Mouse (Mus musculus) small intestine, adult 2 months (tissue): Measurements from ENCODE around the gene Ppm1b.

Source experiments
- CTCF ChIP-seq: fragments of 200-500 bp; IDR thresholded peaks from 2 replicates; pipeline ENCODE4 v1.5.1; 2012; ENCODE audit warnings: low read depth, mild to moderate bottlenecking, control low read depth, inconsistent platforms, low read length, moderate library complexity, mixed read lengths; ENCODE audit not compliant: insufficient replicate concordance, insufficient read length; ENCODE audit errors: extremely low read depth
- POLR2A ChIP-seq: fragments of 200-500 bp; IDR thresholded peaks from 2 replicates; pipeline ENCODE4 v1.6.1; 2012; ENCODE audit warnings: low read depth, mild to moderate bottlenecking, control low read depth, inconsistent platforms, low read length, moderate library complexity

DNA sequence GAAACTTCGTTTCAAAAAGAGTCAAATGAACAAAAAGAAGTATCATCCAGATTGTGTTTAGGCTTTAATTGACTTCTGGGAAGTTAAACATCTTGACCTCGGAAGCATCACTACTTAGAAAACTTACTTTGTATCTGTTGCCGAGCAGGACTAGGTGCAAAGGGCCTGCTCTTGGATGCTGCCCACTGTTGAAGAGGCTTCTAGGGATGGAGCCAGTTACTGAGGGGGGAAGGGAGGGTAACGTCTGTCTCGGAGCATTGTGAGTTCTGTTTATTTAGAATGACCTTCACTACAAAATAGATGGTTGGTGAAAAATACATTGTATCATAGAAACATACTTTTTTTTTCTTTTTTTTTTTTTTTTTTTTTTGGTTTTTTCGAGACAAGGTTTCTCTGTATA, 7.1 kb downstream of the Ppm1b start:
- TF ChIP-seq CTCF: no peak
- no peak for TF ChIP-seq POLR2A
